Mouse (Mus musculus) gastrocnemius, adult 2 months (tissue): Measurements from ENCODE around the gene Hes6. TPM values are rescaled to one million over a fixed set of nuclear protein-coding genes. Genes with fewer than 3 reads are reported as not detected.

Source experiments
- DNase-seq: peaks from one replicate; pipeline ENCODE4 v3.0.0; 2022
- H3K27ac ChIP-seq: fragments of 200-600 bp; 2 replicates; pipeline ENCODE4 v1.8.1; 2022; ENCODE audit warnings: mild to moderate bottlenecking
- H3K4me3 ChIP-seq: fragments of 200-600 bp; 2 replicates; pipeline ENCODE4 v1.8.1; 2022; ENCODE audit warnings: mild to moderate bottlenecking, moderate library complexity
- CTCF ChIP-seq: fragments of 200-600 bp; IDR thresholded peaks from 2 replicates; pipeline ENCODE4 v1.8.1; 2022; ENCODE audit warnings: antibody characterized with exemption, mild to moderate bottlenecking, moderate library complexity
- intact Hi-C: fragments of 180-260 bp; cut with DNase I; formaldehyde crosslinking; loops from one replicate; pipeline ENCODE4 v1.15.1; 2025
- total RNA-seq, 2 experiments: library from RNA; stranded (reverse); gene quantifications; 2 replicates each; pipeline ENCODE4 v1.2.3; 2021

The Hes6 gene
- total RNA-seq, 2 experiments from 2014 or later = 4.4 to 7.9 TPM

GRCm38 (mm10) chr1:91436380-91437082, 22.7 kb upstream of the Hes6 start:
- Histone ChIP-seq H3K27ac (peak overlapping the region; percentile 90), H3K4me3 (no peak overlapping the region)
- intact Hi-C loops = no loop called here
- no peak for TF ChIP-seq CTCF
- DNase-seq = peak; percentile 86

- H3K4me3 ChIP-seq = no peak overlapping the region
- no peak for TF ChIP-seq CTCF
- intact Hi-C loops = no loop called here
- DNase-seq = no peak
- peak overlapping the region; percentile 90 for H3K27ac ChIP-seq
Observed at GRCm38 (mm10) chr1:91435606-91436130, 21.8 kb upstream of the Hes6 start.

GRCm38 (mm10) chr1:91434905-91435304, 21.1 kb upstream of the Hes6 start:
- H3K27ac ChIP-seq = peak overlapping the region; percentile 90
- no peak for TF ChIP-seq CTCF
- no peak overlapping the region for H3K4me3 ChIP-seq
- no peak for DNase-seq
- intact Hi-C loops = no loop called here

- TF ChIP-seq CTCF = no peak
- Histone ChIP-seq H3K27ac (no peak overlapping the region), H3K4me3 (no peak overlapping the region)
- DNase-seq = no peak
- intact Hi-C loops = no loop called here
Observed at GRCm38 (mm10) chr1:91430761-91431160, 16.9 kb upstream of the Hes6 start.

GRCm38 (mm10) chr1:91429212-91429611, 15.4 kb upstream of the Hes6 start:
- no peak for TF ChIP-seq CTCF
- intact Hi-C loops = loop anchor here (2.0 kb wide), 1 partner anchor 30 kb away; the partner anchor contains the start of gene Per2
- no peak overlapping the region for H3K4me3 ChIP-seq
- no peak for DNase-seq
- no peak overlapping the region for H3K27ac ChIP-seq

GRCm38 (mm10) chr1:91428614-91429013, 14.8 kb upstream of the Hes6 start:
- Histone ChIP-seq H3K4me3 (no peak overlapping the region), H3K27ac (no peak overlapping the region)
- intact Hi-C loops = loop anchor here (1.0 to 2.0 kb wide), 2 partner anchors 30 to 55 kb away; partner anchors contain the start of gene Per2
- TF ChIP-seq CTCF = no peak; the same call in 1 of the 2 replicates
- peak; percentile 90 for DNase-seq

- Histone ChIP-seq H3K27ac (no peak overlapping the region), H3K4me3 (no peak overlapping the region)
- intact Hi-C loops = no loop called here
- no peak for DNase-seq
- no peak for TF ChIP-seq CTCF
Observed at GRCm38 (mm10) chr1:91426397-91426796, 12.6 kb upstream of the Hes6 start.

- Histone ChIP-seq H3K4me3 (no peak overlapping the region), H3K27ac (no peak overlapping the region)
- DNase-seq = no peak
- TF ChIP-seq CTCF = no peak
- intact Hi-C loops = no loop called here
Observed at GRCm38 (mm10) chr1:91420601-91421065, 6.8 kb upstream of the Hes6 start.

- intact Hi-C loops = no loop called here
- no peak overlapping the region for H3K4me3 ChIP-seq
- no peak for DNase-seq
- no peak overlapping the region for H3K27ac ChIP-seq
- no peak for TF ChIP-seq CTCF
Observed at GRCm38 (mm10) chr1:91419862-91420600, 6.2 kb upstream of the Hes6 start.

GRCm38 (mm10) chr1:91417991-91418390, 4.2 kb upstream of the Hes6 start:
- intact Hi-C loops = no loop called here
- no peak for DNase-seq
- H3K27ac ChIP-seq = no peak overlapping the region
- H3K4me3 ChIP-seq = no peak overlapping the region
- no peak for TF ChIP-seq CTCF

GRCm38 (mm10) chr1:91415311-91415710, 1.5 kb upstream of the Hes6 start:
- Histone ChIP-seq H3K4me3 (no peak overlapping the region), H3K27ac (no peak overlapping the region)
- intact Hi-C loops = no loop called here
- TF ChIP-seq CTCF = no peak
- no peak for DNase-seq

GRCm38 (mm10) chr1:91414903-91415302, 1.1 kb upstream of the Hes6 start:
- no peak for TF ChIP-seq CTCF
- intact Hi-C loops = no loop called here
- DNase-seq = no peak
- Histone ChIP-seq H3K27ac (no peak overlapping the region), H3K4me3 (peak overlapping the region; percentile 95)

GRCm38 (mm10) chr1:91413536-91413897, 321 bp downstream of the Hes6 start:
- peak; percentile 49 for DNase-seq
- TF ChIP-seq CTCF = no peak
- intact Hi-C loops = no loop called here

More at GRCm38 (mm10) chr1:91413536-91413897, 321 bp downstream of the Hes6 start:
- peak overlapping the region; percentile 95 for H3K4me3 ChIP-seq
- H3K27ac ChIP-seq = peak overlapping the region; percentile 83
